Mouse (Mus musculus) brain, embryonic 14.5 days (tissue): ENCODE results near the gene Dido1.

Experiments used
- CTCF ChIP-seq: fragments of 200-500 bp; IDR thresholded peaks from 2 replicates; pipeline ENCODE4 v1.5.1; 2012; ENCODE audit warnings: inconsistent platforms, mild to moderate bottlenecking, moderate library complexity, borderline replicate concordance; ENCODE audit not compliant: insufficient read depth, insufficient read length; ENCODE audit errors: extremely low read depth
- POLR2A ChIP-seq: fragments of 200-500 bp; IDR thresholded peaks from 2 replicates; pipeline ENCODE4 v1.6.1; 2012; ENCODE audit warnings: mild to moderate bottlenecking, inconsistent platforms, borderline replicate concordance; ENCODE audit not compliant: poor library complexity, insufficient read depth, insufficient read length, severe bottlenecking; ENCODE audit errors: extremely low read depth

DNA sequence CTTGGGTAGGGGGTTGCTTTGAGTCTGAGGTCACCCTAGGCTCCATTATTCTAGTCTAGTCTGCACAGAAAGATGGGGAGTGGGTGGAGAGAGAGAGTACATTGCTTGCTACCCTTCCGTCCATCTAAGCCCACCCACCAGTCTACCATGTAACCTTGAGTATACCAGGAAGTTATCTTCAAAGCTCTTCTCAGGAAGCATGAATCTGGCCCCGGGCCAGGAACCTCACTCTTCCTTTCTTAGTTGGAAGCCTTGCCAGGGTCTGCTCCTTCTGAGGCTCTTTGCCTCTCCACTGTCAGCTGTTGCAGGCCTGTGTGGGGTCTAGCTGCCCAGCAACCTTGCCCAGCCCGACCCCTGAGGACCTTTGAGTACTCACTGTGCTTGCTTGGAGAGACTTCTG is 21.2 kb upstream of the Dido1 start:
- TF ChIP-seq CTCF (no peak), POLR2A (no peak)
